Mouse (Mus musculus) C2C12 (cell line): ENCODE data around the gene Bcs1l. TPM values are rescaled to one million over a fixed set of nuclear protein-coding genes. Genes with fewer than 3 reads are reported as not detected.

Experiments
- H3K27me3 ChIP-seq: one replicate; pipeline ENCODE4 v1.6.1; 2011; ENCODE audit not compliant: control insufficient read depth, insufficient read depth, insufficient read length
- H3K36me3 ChIP-seq: one replicate; pipeline ENCODE4 v1.6.1; 2011; ENCODE audit not compliant: control insufficient read depth, insufficient read depth
- H3K4me3 ChIP-seq: one replicate; pipeline ENCODE4 v1.5.1; 2011; ENCODE audit warnings: mild to moderate bottlenecking, control low read depth; ENCODE audit not compliant: poor library complexity, insufficient read depth, severe bottlenecking
- H3K79me2 ChIP-seq: one replicate; pipeline ENCODE4 v1.6.1; 2011; ENCODE audit not compliant: control insufficient read depth, insufficient read depth
- H3K79me3 ChIP-seq: one replicate; pipeline ENCODE4 v1.6.1; 2011; ENCODE audit warnings: low read depth, control low read depth
- H3ac ChIP-seq: one replicate; pipeline ENCODE3; 2011; ENCODE audit warnings: low read depth; ENCODE audit not compliant: control insufficient read depth, insufficient read length
- CEBPB ChIP-seq: IDR thresholded peaks from one replicate; pipeline ENCODE4 v1.6.1; 2011; ENCODE audit warnings: low read depth, mild to moderate bottlenecking, control low read depth, moderate library complexity
- CTCF ChIP-seq: IDR thresholded peaks from one replicate; pipeline ENCODE4 v1.5.1; 2011; ENCODE audit not compliant: control insufficient read depth, insufficient read depth, insufficient read length
- FOSL1 ChIP-seq: IDR thresholded peaks from one replicate; pipeline ENCODE4 v1.8.0; 2011; ENCODE audit warnings: mild to moderate bottlenecking, low read length; ENCODE audit not compliant: poor library complexity, insufficient read depth, severe bottlenecking
- MAX ChIP-seq: IDR thresholded peaks from one replicate; pipeline ENCODE4 v1.6.1; 2011; ENCODE audit warnings: mild to moderate bottlenecking, control low read depth
- MYOD1 ChIP-seq: IDR thresholded peaks from one replicate; pipeline ENCODE4 v1.6.1; 2011; ENCODE audit warnings: low read depth; ENCODE audit not compliant: control insufficient read depth, insufficient read length
- MYOG ChIP-seq: IDR thresholded peaks from one replicate; pipeline ENCODE4 v1.6.1; 2011; ENCODE audit not compliant: control insufficient read depth, insufficient read length; ENCODE audit errors: extremely low read depth
- USF1 ChIP-seq: IDR thresholded peaks from one replicate; pipeline ENCODE4 v1.6.1; 2011; ENCODE audit warnings: low read depth, mild to moderate bottlenecking, control low read depth, moderate library complexity
- polyA plus RNA-seq: library from polyadenylated mRNA; unstranded; fragments of >200 nt; fragmentation: generic; extraction: Trizol; gene quantifications from one replicate; pipeline ENCODE4 v1.2.1, GENCODE M21; 2012; ENCODE audit warnings: missing spikeins

The Bcs1l gene
- polyA plus RNA-seq, 1 experiment: 19.9 TPM

GRCm38 (mm10) chr1:74600501-74601266 is 12.6 kb downstream of the Bcs1l start:
- TF ChIP-seq FOSL1 (no peak), CEBPB (no peak), MYOG (no peak), MAX (no peak), USF1 (no peak), MYOD1 (no peak), CTCF (no peak)
- H3K79me2 ChIP-seq: peaks cover 21% of the 10 kb centered on the region
- peaks cover 13% of the 10 kb centered on the region for H3K79me3 ChIP-seq
- peak overlapping the region; percentile 62 for H3ac ChIP-seq
- H3K36me3 ChIP-seq: peaks cover 26% of the 10 kb centered on the region
- H3K27me3 ChIP-seq: no peaks in the 10 kb centered on the region
- peak overlapping the region; percentile 83 for H3K4me3 ChIP-seq

- H3K79me2 ChIP-seq: peaks cover 21% of the 10 kb centered on the region
- H3K4me3 ChIP-seq: peak within 1 kb of the TSS; percentile 83
- H3K27me3 ChIP-seq: no peaks in the 10 kb centered on the region
- TF ChIP-seq CTCF: no peak
- TF ChIP-seq MYOG: no peak
- peaks cover 13% of the 10 kb centered on the region for H3K79me3 ChIP-seq
- peaks cover 22% of the 10 kb centered on the region for H3K36me3 ChIP-seq
- H3ac ChIP-seq: peak within 1 kb of the TSS; percentile 81
These were observed 13.3 kb downstream of the Bcs1l start, which contains the start of the genes Rnf25 and Stk36 for GRCm38 (mm10) chr1:74601267-74601962. Gene Rnf25 (minus strand): TSS chr1:74601397. Gene Stk36 (plus strand): TSS chr1:74601445.

- Histone ChIP-seq H3K36me3 (no peaks in the 10 kb centered on the region), H3K4me3 (no peak overlapping the region), H3K27me3 (no peaks in the 10 kb centered on the region), H3ac (no peak overlapping the region), H3K79me2 (no peaks in the 10 kb centered on the region), H3K79me3 (no peaks in the 10 kb centered on the region)
- TF ChIP-seq CEBPB (no peak), MAX (no peak), CTCF (no peak), MYOG (no peak), USF1 (no peak), MYOD1 (no peak), FOSL1 (no peak)
These were observed 36.1 kb downstream of the Bcs1l start for GRCm38 (mm10) chr1:74624183-74624582.

GRCm38 (mm10) chr1:74626076-74626475 is 38.0 kb downstream of the Bcs1l start:
- H3K4me3 ChIP-seq: no peak overlapping the region
- TF ChIP-seq MYOG (no peak), CEBPB (no peak), CTCF (no peak), MAX (no peak), FOSL1 (no peak), MYOD1 (no peak), USF1 (no peak)
- H3K79me3 ChIP-seq: no peaks in the 10 kb centered on the region
- no peaks in the 10 kb centered on the region for H3K27me3 ChIP-seq
- no peaks in the 10 kb centered on the region for H3K79me2 ChIP-seq
- no peaks in the 10 kb centered on the region for H3K36me3 ChIP-seq
- H3ac ChIP-seq: no peak overlapping the region

DNA sequence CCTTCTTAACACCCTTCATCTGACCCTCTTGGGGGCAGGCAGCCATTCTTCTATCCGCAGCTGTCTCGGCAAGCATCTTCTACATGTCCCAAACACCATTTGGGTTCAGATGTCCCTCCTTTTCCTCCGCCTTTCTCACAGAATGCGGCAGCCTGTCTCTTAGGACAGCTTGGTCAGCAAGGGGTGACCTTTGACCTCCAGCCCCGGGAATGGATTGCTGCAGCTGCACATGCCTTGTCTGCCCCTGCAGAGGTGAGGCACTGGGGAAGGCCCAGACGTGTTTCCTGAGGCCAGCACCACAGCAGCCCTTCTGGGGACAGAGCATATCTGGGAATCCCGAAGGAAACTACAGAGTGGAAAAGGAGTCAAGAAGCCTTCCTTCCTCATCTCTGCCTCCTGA is 39.9 kb downstream of the Bcs1l start:
- TF ChIP-seq MYOD1: no peak
- TF ChIP-seq CEBPB: no peak
- TF ChIP-seq MAX: no peak
- no peak for TF ChIP-seq MYOG
- no peak for TF ChIP-seq CTCF
- no peak for TF ChIP-seq USF1
- no peak for TF ChIP-seq FOSL1
- Histone ChIP-seq H3ac (no peak overlapping the region), H3K79me2 (no peaks in the 10 kb centered on the region), H3K27me3 (no peaks in the 10 kb centered on the region), H3K4me3 (no peak overlapping the region), H3K79me3 (no peaks in the 10 kb centered on the region), H3K36me3 (no peaks in the 10 kb centered on the region)

GRCm38 (mm10) chr1:74632734-74633133 is 44.6 kb downstream of the Bcs1l start:
- Histone ChIP-seq H3K27me3 (no peaks in the 10 kb centered on the region), H3K79me3 (no peaks in the 10 kb centered on the region), H3K4me3 (no peak overlapping the region), H3ac (no peak overlapping the region), H3K36me3 (no peaks in the 10 kb centered on the region), H3K79me2 (no peaks in the 10 kb centered on the region)
- no peak for TF ChIP-seq MYOG
- TF ChIP-seq CEBPB: no peak
- no peak for TF ChIP-seq MYOD1
- TF ChIP-seq USF1: no peak
- TF ChIP-seq MAX: no peak
- TF ChIP-seq FOSL1: no peak
- no peak for TF ChIP-seq CTCF
